Mouse (Mus musculus) cerebellum, adult 9-11 months (tissue): Measurements from ENCODE around the gene Esp38.
"Not testable (repeated sequence)": the region's sequence is repeated elsewhere in the genome, so short reads cannot be mapped to it uniquely, and the experiment has no call there.

Experiments used
- DNase-seq: peaks from one replicate; pipeline ENCODE4 v3.0.0; 2022

The Esp38 gene

GRCm38 (mm10) chr17:39950220-39950619 is at the start of gene Esp38:
Esp38 (plus strand) TSS chr17:39950520.
- no peak for DNase-seq

- not testable (repeated sequence) for DNase-seq
Measured at GRCm38 (mm10) chr17:39902928-39903545, 47.3 kb upstream of the Esp38 start.
